Mouse (Mus musculus) forebrain, embryonic 14.5 days (tissue): ENCODE measurements around the gene Pml. TPM values are rescaled to one million over a fixed set of nuclear protein-coding genes. Genes with fewer than 3 reads are reported as not detected.

Experiments used
- ATAC-seq: fragments of 200-750 bp; cut with Nextera tagmentation; 2 replicates; pipeline ENCODE4 v1.8.0; 2017; ENCODE audit warnings: mild to moderate bottlenecking, moderate library complexity
- DNase-seq: peaks from one replicate; pipeline ENCODE4 v3.0.0-alpha.2; 2015; ENCODE audit warnings: low spot score
- H3K27ac ChIP-seq: fragments of 300-500 bp; sonication (generic); 2 replicates; pipeline ENCODE4 v1.5.1; 2014; ENCODE audit warnings: low read depth, mild to moderate bottlenecking, control low read depth, low read length, moderate library complexity
- H3K27me3 ChIP-seq: fragments of 300-500 bp; sonication (generic); replicated peaks from 2 replicates; pipeline ENCODE4 v1.6.1; 2014; ENCODE audit warnings: low read length, control low read depth, mixed read lengths; ENCODE audit not compliant: control insufficient read depth, insufficient read depth
- H3K36me3 ChIP-seq: fragments of 300-500 bp; sonication (generic); 2 replicates; pipeline ENCODE4 v1.6.1; 2014; ENCODE audit warnings: low read length, control low read depth; ENCODE audit not compliant: control insufficient read depth, insufficient read depth
- H3K4me1 ChIP-seq: fragments of 300-500 bp; sonication (generic); 2 replicates; pipeline ENCODE4 v1.6.1; 2014; ENCODE audit warnings: antibody characterized with exemption, low read length, control low read depth; ENCODE audit not compliant: control insufficient read depth, insufficient read depth
- H3K4me2 ChIP-seq: fragments of 300-500 bp; sonication (generic); 2 replicates; pipeline ENCODE4 v1.6.1; 2014; ENCODE audit warnings: mild to moderate bottlenecking, control low read depth, low read length
- H3K4me3 ChIP-seq: fragments of 300-500 bp; sonication (generic); 2 replicates; pipeline ENCODE4 v1.5.1; 2014; ENCODE audit warnings: low read depth, low read length, control low read depth
- H3K9ac ChIP-seq: fragments of 300-500 bp; sonication (generic); 2 replicates; pipeline ENCODE4 v1.6.1; 2014; ENCODE audit warnings: mild to moderate bottlenecking, low read length, control low read depth, moderate library complexity
- H3K9me3 ChIP-seq: fragments of 300-500 bp; sonication (generic); replicated peaks from 2 replicates; pipeline ENCODE4 v1.6.1; 2016; ENCODE audit warnings: low read length, control low read depth, mixed read lengths; ENCODE audit not compliant: control insufficient read depth
- WGBS: fragments of 180-500 bp; shearing (Covaris S2); extraction: QIAGEN DNeasy Blood & Tissue Kit; methylation state at CpG from one replicate; pipeline ENCODE4 v1.1.7; 2014; 5-methylcytosine and 5-hydroxymethylcytosine counted together
- polyA plus RNA-seq: library from polyadenylated mRNA; unstranded; fragments of >200 nt; fragmentation: Nextera tagmentation; extraction: Ambion mirVana; gene quantifications from 2 replicates; pipeline ENCODE4 v1.2.1, GENCODE M21; 2014

Gene Pml
- polyA plus RNA-seq, 1 experiment from 2014 or later, result 5.3 TPM

DNA sequence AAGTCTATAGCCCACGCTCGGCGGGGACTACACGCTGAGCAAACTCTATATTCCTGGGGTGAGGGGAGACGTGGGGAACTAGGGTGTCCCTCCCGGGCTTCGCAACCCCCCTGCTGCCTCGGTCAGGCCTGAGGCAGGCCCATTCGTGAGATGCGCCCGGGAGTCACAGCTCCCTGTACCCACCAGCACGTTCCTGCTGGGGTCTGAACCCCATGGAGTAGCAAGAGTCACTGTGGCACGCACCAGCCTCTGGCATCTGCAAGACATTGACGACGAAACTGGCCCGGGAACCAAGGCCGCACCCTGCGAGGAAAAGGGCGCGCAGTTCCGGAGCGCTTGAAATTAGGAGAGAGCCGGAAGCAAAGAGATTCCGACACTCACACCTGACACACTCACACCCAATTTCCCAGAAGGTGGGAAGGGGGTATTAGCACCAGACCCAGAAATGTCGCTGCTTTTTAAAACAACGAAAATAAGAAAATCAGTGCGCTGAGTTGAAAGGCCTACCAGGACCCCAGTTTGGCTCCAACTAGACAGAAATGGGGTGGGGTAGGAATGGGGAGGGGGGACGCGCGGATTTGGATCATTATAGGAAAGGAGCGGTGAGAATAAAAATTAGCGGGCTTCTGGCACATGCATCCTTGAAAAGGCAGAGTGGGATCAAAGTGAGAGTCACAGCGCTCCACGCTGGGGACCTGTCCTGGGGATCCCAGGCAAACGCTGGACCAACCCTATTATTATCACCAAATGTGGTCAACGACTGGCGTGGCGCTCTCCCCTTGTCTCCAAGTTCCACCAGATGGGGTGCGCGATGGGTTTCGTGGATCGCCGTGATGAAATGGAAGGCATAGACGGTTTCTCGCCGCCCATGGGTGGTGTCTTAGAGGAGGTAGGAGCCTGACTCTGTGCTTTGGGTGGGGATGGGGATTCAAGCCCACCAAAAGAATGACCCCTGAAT lies 52.7 kb downstream of the Pml start:
- Histone ChIP-seq H3K36me3 (peaks cover 29% of the 10 kb centered on the region), H3K4me3 (peak overlapping the region; percentile 45), H3K4me1 (peaks cover 18% of the 10 kb centered on the region), H3K9ac (peak overlapping the region; percentile 82), H3K9me3 (no peaks in the 10 kb centered on the region), H3K27me3 (peaks cover 48% of the 10 kb centered on the region), H3K4me2 (peak overlapping the region; percentile 53), H3K27ac (peak overlapping the region; percentile 96)
- ATAC-seq (no peak), DNase-seq (no peak)
- WGBS, result 8% methylated on average over 46 of the region's 46 CpGs

DNA sequence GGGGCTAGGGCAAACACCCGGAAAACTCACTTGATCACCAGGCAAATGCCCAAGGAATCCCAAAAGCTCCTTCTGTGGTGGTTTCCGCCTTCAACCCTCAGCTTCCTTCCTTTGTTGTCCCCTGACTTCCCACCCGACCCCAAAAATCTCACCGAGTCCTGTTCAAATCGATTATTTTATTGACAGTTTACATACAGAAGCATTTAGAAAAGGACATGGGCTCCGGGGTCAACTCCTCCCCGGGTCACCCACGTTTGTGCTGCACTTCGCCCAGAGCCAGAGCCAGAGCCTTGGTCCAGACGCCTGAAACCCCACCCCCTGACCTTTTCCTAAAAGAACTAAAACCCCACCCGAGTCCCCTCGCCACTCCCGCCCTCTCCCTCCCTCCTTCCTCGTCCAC lies 53.4 kb downstream of the Pml start:
- H3K27me3 ChIP-seq, result peaks cover 44% of the 10 kb centered on the region
- H3K27ac ChIP-seq, result peak overlapping the region; percentile 96
- 8% methylated on average over 14 of the region's 14 CpGs for WGBS

DNA sequence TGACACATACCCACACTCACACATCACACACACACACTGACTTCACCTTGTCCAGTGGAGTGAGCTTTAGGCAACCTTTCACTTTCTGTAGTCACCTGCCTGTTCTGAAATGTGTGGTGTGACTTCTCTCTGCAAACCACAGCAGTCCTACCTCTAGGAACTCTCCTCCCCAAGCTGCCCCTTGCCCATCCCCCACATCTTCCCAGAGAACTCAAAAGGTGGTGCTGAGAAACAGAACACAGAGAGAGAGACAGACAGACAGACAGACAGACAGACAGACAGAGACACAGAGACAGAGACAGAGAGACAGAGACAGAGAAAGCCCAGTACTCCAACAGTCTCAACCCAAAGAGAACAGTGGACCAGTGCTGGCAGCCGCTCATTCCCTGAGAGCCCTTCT lies 53.9 kb downstream of the Pml start:
- peak overlapping the region; percentile 96 for H3K27ac ChIP-seq
- WGBS, result 11% methylated on average over 1 of the region's 1 CpGs
- peaks cover 40% of the 10 kb centered on the region for H3K27me3 ChIP-seq
- DNase-seq (no peak), ATAC-seq (no peak)
- H3K36me3 ChIP-seq, result peaks cover 29% of the 10 kb centered on the region
- peak overlapping the region; percentile 82 for H3K9ac ChIP-seq
- peak overlapping the region; percentile 45 for H3K4me3 ChIP-seq
- H3K4me2 ChIP-seq, result peak overlapping the region; percentile 53
- peaks cover 18% of the 10 kb centered on the region for H3K4me1 ChIP-seq
- no peaks in the 10 kb centered on the region for H3K9me3 ChIP-seq

More for the DNA sequence above, 53.4 kb downstream of the Pml start:
- no peak for DNase-seq
- H3K4me1 ChIP-seq, result peaks cover 18% of the 10 kb centered on the region
- peak overlapping the region; percentile 82 for H3K9ac ChIP-seq
- no peak for ATAC-seq
- H3K9me3 ChIP-seq, result no peaks in the 10 kb centered on the region
- peak overlapping the region; percentile 53 for H3K4me2 ChIP-seq
- peaks cover 29% of the 10 kb centered on the region for H3K36me3 ChIP-seq
- H3K4me3 ChIP-seq, result peak overlapping the region; percentile 45

DNA sequence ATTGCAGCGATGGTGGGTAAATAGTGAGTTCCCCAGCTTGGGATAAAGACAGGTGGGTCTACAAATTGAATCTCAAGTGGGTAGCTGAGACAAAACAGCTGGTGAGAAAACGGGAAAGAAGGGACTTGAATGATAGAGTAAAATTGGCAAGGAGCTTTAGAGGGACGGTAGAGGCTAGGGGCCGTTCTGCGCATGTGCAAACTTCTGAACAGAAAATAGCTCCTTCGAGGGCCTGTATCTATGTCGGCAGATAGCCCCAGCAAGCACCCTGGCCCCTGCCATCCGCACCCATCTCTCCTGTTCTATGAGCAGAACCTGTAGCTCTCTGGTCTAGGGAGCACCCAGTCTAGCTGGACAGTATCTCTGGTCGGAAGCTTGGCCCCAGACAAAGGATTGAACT lies 55.4 kb downstream of the Pml start:
- H3K4me2 ChIP-seq, result no peak overlapping the region
- peaks cover 26% of the 10 kb centered on the region for H3K27me3 ChIP-seq

DNA sequence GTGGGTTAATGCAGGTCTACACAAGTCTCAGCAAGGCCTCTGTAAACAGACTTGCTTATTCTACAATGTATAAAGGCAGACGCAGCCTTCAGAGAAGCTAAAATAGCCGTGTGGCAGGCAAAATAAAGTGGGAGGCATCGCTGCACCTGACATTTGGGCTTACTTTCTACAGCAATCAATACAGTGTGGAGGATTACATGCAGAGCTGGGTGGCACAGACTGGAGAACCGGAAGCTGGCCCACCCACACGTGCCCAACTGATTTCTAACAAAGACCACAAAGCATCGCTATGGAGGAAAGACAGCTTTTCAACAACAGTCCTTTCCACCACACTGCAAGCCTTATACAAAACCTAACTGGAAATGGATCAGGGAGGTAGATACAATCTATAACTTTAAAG lies 65.1 kb downstream of the Pml start:
- WGBS, result 59% methylated on average over 6 of the region's 6 CpGs
- no peak overlapping the region for H3K4me3 ChIP-seq
- H3K36me3 ChIP-seq, result no peaks in the 10 kb centered on the region

More for the DNA sequence above, 55.4 kb downstream of the Pml start:
- ATAC-seq, result no peak
- Histone ChIP-seq H3K9ac (no peak overlapping the region), H3K9me3 (no peaks in the 10 kb centered on the region), H3K4me3 (no peak overlapping the region), H3K4me1 (peaks cover 18% of the 10 kb centered on the region), H3K27ac (no peak overlapping the region; the same call in 1 of the 2 replicates), H3K36me3 (peaks cover 24% of the 10 kb centered on the region)
- WGBS, result 68% methylated on average over 9 of the region's 9 CpGs
- no peak for DNase-seq

DNA sequence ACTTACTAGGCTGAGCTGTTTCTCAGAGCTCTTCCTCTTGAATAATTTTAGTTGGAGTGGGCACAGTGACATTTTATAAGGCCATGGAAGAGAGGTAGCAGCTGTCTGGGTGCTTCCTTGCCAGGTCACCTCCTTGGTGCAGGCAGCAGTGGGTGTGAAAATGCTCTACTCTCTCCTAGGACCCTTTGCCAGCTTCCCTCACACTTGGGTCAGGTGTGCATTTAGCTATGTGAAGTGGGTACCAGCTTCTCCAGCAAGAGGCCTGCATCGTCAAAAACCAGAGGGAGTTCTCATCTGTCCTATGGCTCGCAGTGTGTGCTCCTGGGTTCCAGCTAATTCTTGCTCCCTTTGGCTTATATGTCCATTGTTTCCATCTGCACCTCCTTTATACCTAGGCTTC lies 70.2 kb downstream of the Pml start:
- Histone ChIP-seq H3K9me3 (no peaks in the 10 kb centered on the region), H3K4me2 (no peak overlapping the region), H3K27me3 (no peaks in the 10 kb centered on the region), H3K27ac (no peak overlapping the region), H3K36me3 (no peaks in the 10 kb centered on the region), H3K4me3 (no peak overlapping the region), H3K9ac (no peak overlapping the region), H3K4me1 (peaks cover 12% of the 10 kb centered on the region; the same call in 1 of the 2 replicates)
- no peak for ATAC-seq
- DNase-seq, result no peak
- WGBS, result 89% methylated on average over 2 of the region's 2 CpGs

More for the DNA sequence above, 65.1 kb downstream of the Pml start:
- H3K27ac ChIP-seq, result no peak overlapping the region
- H3K4me2 ChIP-seq, result no peak overlapping the region
- DNase-seq, result no peak
- no peak overlapping the region for H3K9ac ChIP-seq
- H3K4me1 ChIP-seq, result no peaks in the 10 kb centered on the region
- ATAC-seq, result no peak
- H3K27me3 ChIP-seq, result no peaks in the 10 kb centered on the region
- no peaks in the 10 kb centered on the region for H3K9me3 ChIP-seq

DNA sequence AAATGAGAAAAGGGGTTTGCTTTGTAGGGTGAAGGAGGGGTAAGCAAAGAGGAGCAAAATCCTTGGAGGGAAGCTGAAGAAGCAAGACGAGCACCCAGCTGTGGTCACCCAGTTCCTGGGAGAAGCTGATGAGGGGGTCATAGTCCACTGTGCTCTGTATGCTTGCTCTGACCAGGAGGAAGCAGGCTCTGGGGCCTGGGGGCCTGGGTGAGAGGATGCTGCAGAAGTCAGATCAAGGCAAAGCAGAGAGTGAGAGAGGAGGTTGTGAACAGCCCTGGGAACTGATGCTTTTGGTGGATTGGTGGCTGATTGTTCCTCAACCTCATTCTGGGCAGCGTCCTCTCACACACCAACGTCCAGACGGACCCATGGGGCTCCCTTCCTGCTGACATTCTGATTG lies 72.4 kb downstream of the Pml start:
- Histone ChIP-seq H3K4me3 (no peak overlapping the region), H3K36me3 (no peaks in the 10 kb centered on the region), H3K27me3 (no peaks in the 10 kb centered on the region), H3K9ac (no peak overlapping the region), H3K4me2 (no peak overlapping the region), H3K4me1 (peaks cover 12% of the 10 kb centered on the region; the same call in 1 of the 2 replicates), H3K9me3 (no peaks in the 10 kb centered on the region), H3K27ac (no peak overlapping the region)
- 39% methylated on average over 4 of the region's 4 CpGs for WGBS
- no peak for ATAC-seq
- DNase-seq, result no peak

DNA sequence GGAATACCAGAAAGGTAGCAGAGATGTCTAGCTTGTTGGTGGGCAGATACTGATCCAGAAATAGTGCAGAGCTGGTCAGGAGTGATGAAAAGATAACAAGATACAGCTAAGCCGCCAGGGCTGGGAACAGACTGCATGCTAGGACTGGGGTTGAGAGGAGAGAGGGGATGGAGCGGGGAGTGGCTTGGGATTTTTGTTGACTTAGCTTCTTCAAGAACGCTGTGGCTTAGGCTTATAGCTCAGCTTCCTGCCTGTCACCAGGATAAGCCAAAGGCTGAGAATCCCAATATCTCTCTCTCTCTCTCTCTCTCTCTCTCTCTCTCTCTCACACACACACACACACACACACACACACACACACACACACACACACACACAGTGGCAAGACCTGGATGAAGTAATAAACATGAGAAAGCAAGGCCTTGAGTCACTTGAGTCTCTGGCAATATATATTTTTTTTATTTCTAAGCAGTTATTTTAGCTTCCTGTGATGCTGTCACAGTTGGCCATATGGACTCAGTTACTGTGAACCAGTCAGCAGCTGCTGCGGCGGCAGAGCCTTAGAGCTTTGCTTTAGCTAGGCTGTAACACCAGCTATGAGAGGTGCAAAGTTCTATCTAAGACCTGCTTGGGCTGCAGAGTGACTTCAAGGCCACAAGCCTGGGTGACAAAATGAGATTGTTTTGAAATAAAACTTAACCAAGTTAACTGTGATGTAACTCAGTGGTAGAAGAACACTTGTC lies 73.7 kb downstream of the Pml start:
- DNase-seq (peak; percentile 73), ATAC-seq (no peak; the same call in 1 of the 2 replicates)
- no peaks in the 10 kb centered on the region for H3K27me3 ChIP-seq
- H3K27ac ChIP-seq, result peak overlapping the region; percentile 83
- H3K9me3 ChIP-seq, result no peaks in the 10 kb centered on the region
- no peaks in the 10 kb centered on the region for H3K36me3 ChIP-seq
- no peak overlapping the region for H3K4me3 ChIP-seq
- WGBS, result 52% methylated on average over 5 of the region's 5 CpGs
- peaks cover 12% of the 10 kb centered on the region; the same call in 1 of the 2 replicates for H3K4me1 ChIP-seq
- H3K4me2 ChIP-seq, result no peak overlapping the region
- H3K9ac ChIP-seq, result no peak overlapping the region
